1 mouse cellular context compared by ENCODE assay signal in the genomic region with DNA sequence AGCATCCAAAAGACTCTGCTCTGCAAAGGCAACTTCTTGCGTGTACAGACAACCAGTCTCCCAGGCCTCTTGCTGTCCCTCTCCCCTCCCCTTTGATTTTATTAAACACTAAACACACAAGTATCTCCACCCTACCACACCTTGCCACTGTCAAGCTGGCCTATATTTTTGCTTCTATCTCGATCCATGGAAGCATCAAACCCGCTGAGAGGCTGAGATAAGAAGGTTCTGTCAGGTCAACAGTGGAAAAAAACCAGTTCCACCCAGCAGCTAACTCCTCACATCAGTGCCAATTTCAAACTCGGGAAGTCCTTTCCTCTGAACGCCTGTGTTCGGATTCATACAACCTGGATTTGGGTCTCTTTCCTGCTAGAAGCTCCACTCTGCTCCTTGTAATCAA.
TF ChIP-seq lines count a peak whose summit lies in the region.

No protein-coding gene starts in this region.

TF ChIP-seq in MEL, 35 proteins besides CTCF, POLR2A, EP300 and RAD21:
- TF ChIP-seq ZNF384 (IDR thresholded peaks at IDR 0.05; ENCODE audit: low read depth, low read length) (peak; percentile 86), MAZ (IDR thresholded peaks at IDR 0.05; ENCODE audit: low read depth, low read length) (peak; percentile 69; the same call in 1 of the 2 replicates), MAX (IDR thresholded peaks at IDR 0.05; ENCODE audit: low read length) (no peak), RCOR1 (IDR thresholded peaks at IDR 0.05; ENCODE audit: low read depth, low read length) (peak; percentile 79), POLR2AphosphoS2 (IDR thresholded peaks at IDR 0.05; ENCODE audit: low read length) (no peak), ETS1 (IDR thresholded peaks at IDR 0.05; ENCODE audit: low read depth, low read length) (peak; percentile 86), SMC3 (IDR thresholded peaks at IDR 0.05; ENCODE audit: low read depth, low read length) (no peak), KAT2A (conservative IDR thresholded peaks at IDR 0.05; ENCODE audit: low read depth, low read length) (no peak), TAL1 (IDR thresholded peaks at IDR 0.05; ENCODE audit: low read length) (peak; percentile 68), ZC3H11A (IDR thresholded peaks at IDR 0.05; ENCODE audit: low read depth, low read length) (no peak), MXI1 (IDR thresholded peaks at IDR 0.05; ENCODE audit: low read depth, low read length) (peak; percentile 70), TCF12 (IDR thresholded peaks at IDR 0.05; ENCODE audit: low read depth, low read length) (peak; percentile 94), GATA1 (IDR thresholded peaks at IDR 0.05; ENCODE audit: low read depth, low read length) (peak; percentile 90), SIN3A (IDR thresholded peaks at IDR 0.05; ENCODE audit: low read length) (peak; percentile 87), TBP (IDR thresholded peaks at IDR 0.05; ENCODE audit: low read depth, low read length) (no peak), MAFK (IDR thresholded peaks at IDR 0.05; ENCODE audit: borderline replicate concordance, low read depth, low read length) (peak; percentile 51; the same call in 1 of the 2 replicates), MYC (IDR thresholded peaks at IDR 0.05; ENCODE audit: low read depth, low read length) (no peak), HCFC1 (IDR thresholded peaks at IDR 0.05; ENCODE audit: low read depth, low read length) (peak; percentile 47; the same call in 1 of the 2 replicates)
